Mouse (Mus musculus): ENCODE data around the gene Ssh2.

The Ssh2 gene

GRCm38 (mm10) chr11:77416212-77417000, 200.3 kb downstream of the Ssh2 start:
- no peak for DNase-seq

- no peak for DNase-seq
Observed at GRCm38 (mm10) chr11:77418021-77418420, 201.9 kb downstream of the Ssh2 start.

- DNase-seq, result no peak
Observed at GRCm38 (mm10) chr11:77423175-77423859, 207.2 kb downstream of the Ssh2 start.

GRCm38 (mm10) chr11:77428446-77428845, 212.4 kb downstream of the Ssh2 start:
- DNase-seq, result no peak

GRCm38 (mm10) chr11:77437026-77437425, 220.9 kb downstream of the Ssh2 start:
- no peak for DNase-seq

GRCm38 (mm10) chr11:77440081-77440480, 224.0 kb downstream of the Ssh2 start:
- DNase-seq, result no peak

- DNase-seq, result no peak
Observed at GRCm38 (mm10) chr11:77441020-77441419, 224.9 kb downstream of the Ssh2 start.

- no peak for DNase-seq
Observed at GRCm38 (mm10) chr11:77442186-77443170, 226.4 kb downstream of the Ssh2 start.

GRCm38 (mm10) chr11:77444939-77445338, 228.9 kb downstream of the Ssh2 start:
- DNase-seq, result no peak

GRCm38 (mm10) chr11:77446628-77447041, 230.5 kb downstream of the Ssh2 start:
- DNase-seq, result peak; percentile 75

- DNase-seq, result no peak
Observed at GRCm38 (mm10) chr11:77449224-77449623, 233.1 kb downstream of the Ssh2 start.

- DNase-seq, result no peak
Observed at GRCm38 (mm10) chr11:77451670-77452069, 235.6 kb downstream of the Ssh2 start.

GRCm38 (mm10) chr11:77453388-77453787, 237.3 kb downstream of the Ssh2 start:
- no peak for DNase-seq

GRCm38 (mm10) chr11:77455770-77456510, 239.9 kb downstream of the Ssh2 start:
- no peak for DNase-seq

- no peak for DNase-seq
Observed at GRCm38 (mm10) chr11:77456866-77457265, 240.8 kb downstream of the Ssh2 start.

GRCm38 (mm10) chr11:77461856-77462255, 245.8 kb downstream of the Ssh2 start:
- no peak for DNase-seq

- DNase-seq, result no peak
Observed at GRCm38 (mm10) chr11:77462283-77463100, 246.4 kb downstream of the Ssh2 start, which contains the start of gene Coro6. Gene Coro6 (plus strand): TSS chr11:77462411.

- no peak for DNase-seq
Observed at GRCm38 (mm10) chr11:77463101-77463445, 247.0 kb downstream of the Ssh2 start.

- no peak for DNase-seq
Observed at GRCm38 (mm10) chr11:77463786-77464185, 247.7 kb downstream of the Ssh2 start.

- DNase-seq, result no peak
Observed at GRCm38 (mm10) chr11:77464684-77465083, 248.6 kb downstream of the Ssh2 start.

GRCm38 (mm10) chr11:77465111-77465510, 249.0 kb downstream of the Ssh2 start:
- no peak for DNase-seq

Data from thymus, postnatal 25 days (tissue).